Mouse (Mus musculus) erythroblast, embryonic 14.5 days (primary cell): ENCODE results near the gene Mpv17l2.
A peak's percentile ranks its signal among the peaks of the same experiment; 100 is the strongest.

ENCODE experiments used
- GATA1 ChIP-seq: IDR thresholded peaks from 2 replicates; pipeline ENCODE4 v1.6.1; 2012; ENCODE audit warnings: low read length, inconsistent platforms, mixed read lengths
- TAL1 ChIP-seq: IDR thresholded peaks from 3 replicates; pipeline ENCODE4 v1.6.1; 2012; ENCODE audit warnings: low read length, inconsistent platforms, mixed read lengths

DNA sequence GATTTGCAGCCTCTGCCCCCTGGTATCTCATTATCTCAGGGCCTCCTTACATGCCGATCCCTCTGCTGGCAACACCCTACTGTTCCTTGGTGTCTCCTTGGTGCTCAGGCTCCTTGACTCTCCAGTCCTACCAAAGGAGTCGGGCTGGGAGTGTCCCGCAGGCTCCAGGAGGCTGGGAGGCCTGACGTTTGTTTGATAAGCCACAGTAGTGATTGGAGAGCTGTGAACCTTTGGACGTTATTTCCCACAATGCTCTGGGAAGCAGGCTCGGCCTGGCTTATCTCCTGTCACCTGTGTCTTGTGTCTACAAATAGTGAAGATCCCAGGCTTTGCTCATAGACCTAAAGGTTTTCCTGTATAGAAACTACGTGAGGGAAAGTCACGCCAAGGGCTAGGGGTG lies 3.3 kb upstream of the Mpv17l2 start:
- TF ChIP-seq TAL1, result peak; percentile 68
- TF ChIP-seq GATA1, result peak; percentile 60
